Mouse (Mus musculus) heart, embryonic 15.5 days (tissue): ENCODE measurements at regions not wholly inside any gene's neighbourhood (a gene's known extent, or its start where the extent isn't known, plus 50 kb on each side); places are given as distances from the start of the nearest gene placed in this dataset.

Source experiments
- ATAC-seq: fragments of 200-750 bp; cut with Nextera tagmentation; replicated peaks from 2 replicates; pipeline ENCODE4 v1.8.0; 2017; ENCODE audit warnings: low read depth, moderate TSS enrichment; ENCODE audit not compliant: insufficient number of reproducible peaks, insufficient read depth, low FRiP score
- H3K27ac ChIP-seq: fragments of 300-500 bp; sonication (generic); 2 replicates; pipeline ENCODE4 v1.5.1; 2015; ENCODE audit warnings: mild to moderate bottlenecking, inconsistent platforms
- H3K27me3 ChIP-seq: fragments of 300-500 bp; sonication (generic); 2 replicates; pipeline ENCODE4 v1.6.1; 2015; ENCODE audit warnings: inconsistent platforms
- H3K36me3 ChIP-seq: fragments of 300-500 bp; sonication (generic); 2 replicates; pipeline ENCODE4 v1.6.1; 2015; ENCODE audit warnings: mild to moderate bottlenecking, inconsistent platforms
- H3K4me1 ChIP-seq: fragments of 300-500 bp; sonication (generic); replicated peaks from 2 replicates; pipeline ENCODE4 v1.6.1; 2015; ENCODE audit warnings: inconsistent platforms
- H3K4me2 ChIP-seq: fragments of 300-500 bp; sonication (generic); 2 replicates; pipeline ENCODE4 v1.6.1; 2015; ENCODE audit warnings: inconsistent platforms, mild to moderate bottlenecking, moderate library complexity
- H3K4me3 ChIP-seq: fragments of 300-500 bp; sonication (generic); 2 replicates; pipeline ENCODE4 v1.5.1; 2015; ENCODE audit warnings: mild to moderate bottlenecking, inconsistent platforms
- H3K9ac ChIP-seq: fragments of 300-500 bp; sonication (generic); 2 replicates; pipeline ENCODE4 v1.6.1; 2015; ENCODE audit warnings: mild to moderate bottlenecking, inconsistent platforms
- H3K9me3 ChIP-seq: fragments of 300-500 bp; sonication (generic); replicated peaks from 2 replicates; pipeline ENCODE4 v1.6.1; 2016; ENCODE audit warnings: inconsistent platforms
- WGBS: fragments of 180-500 bp; shearing (Covaris S2); methylation state at CpG from one replicate; pipeline ENCODE4 v1.1.7; 2015; ENCODE audit warnings: mixed read lengths; 5-methylcytosine and 5-hydroxymethylcytosine counted together

- WGBS: 87% methylated on average over 4 of the region's 4 CpGs
- Histone ChIP-seq H3K4me3 (no peak overlapping the region), H3K9me3 (no peaks in the 10 kb centered on the region), H3K4me1 (no peaks in the 10 kb centered on the region), H3K4me2 (no peak overlapping the region), H3K9ac (no peak overlapping the region), H3K36me3 (no peaks in the 10 kb centered on the region), H3K27me3 (no peaks in the 10 kb centered on the region; the same call in 1 of the 2 replicates), H3K27ac (no peak overlapping the region)
- ATAC-seq: no peak
Observed at GRCm38 (mm10) chr4:140358846-140359245, 112.3 kb upstream of the Igsf21 start.

GRCm38 (mm10) chr4:140358103-140358502 lies 111.5 kb upstream of the Igsf21 start:
- no peaks in the 10 kb centered on the region for H3K36me3 ChIP-seq
- H3K4me1 ChIP-seq: no peaks in the 10 kb centered on the region
- H3K4me3 ChIP-seq: no peak overlapping the region
- H3K27me3 ChIP-seq: no peaks in the 10 kb centered on the region
- no peak for ATAC-seq
- H3K9ac ChIP-seq: no peak overlapping the region
- H3K9me3 ChIP-seq: no peaks in the 10 kb centered on the region
- no peak overlapping the region for H3K4me2 ChIP-seq
- no peak overlapping the region for H3K27ac ChIP-seq
- WGBS: 9% methylated on average over 5 of the region's 5 CpGs

- no peak overlapping the region for H3K27ac ChIP-seq
- H3K27me3 ChIP-seq: no peaks in the 10 kb centered on the region
- H3K36me3 ChIP-seq: no peaks in the 10 kb centered on the region
- H3K4me1 ChIP-seq: no peaks in the 10 kb centered on the region
- 61% methylated on average over 12 of the region's 12 CpGs for WGBS
- no peaks in the 10 kb centered on the region for H3K9me3 ChIP-seq
- no peak overlapping the region for H3K9ac ChIP-seq
- H3K4me2 ChIP-seq: no peak overlapping the region
- no peak for ATAC-seq
- H3K4me3 ChIP-seq: no peak overlapping the region
Observed at GRCm38 (mm10) chr4:140355144-140355550, 108.6 kb upstream of the Igsf21 start.

GRCm38 (mm10) chr4:140348802-140349201 lies 102.2 kb upstream of the Igsf21 start:
- WGBS: 49% methylated on average over 4 of the region's 4 CpGs
- no peak for ATAC-seq

GRCm38 (mm10) chr4:140330138-140330537 lies 83.6 kb upstream of the Igsf21 start:
- no peak overlapping the region for H3K4me2 ChIP-seq
- no peaks in the 10 kb centered on the region for H3K36me3 ChIP-seq
- H3K27ac ChIP-seq: no peak overlapping the region
- no peak for ATAC-seq
- no peak overlapping the region for H3K4me3 ChIP-seq
- no peaks in the 10 kb centered on the region for H3K9me3 ChIP-seq
- 82% methylated on average over 4 of the region's 4 CpGs for WGBS
- no peak overlapping the region for H3K9ac ChIP-seq
- no peaks in the 10 kb centered on the region for H3K27me3 ChIP-seq
- H3K4me1 ChIP-seq: no peaks in the 10 kb centered on the region

More at GRCm38 (mm10) chr4:140348802-140349201, 102.2 kb upstream of the Igsf21 start:
- no peaks in the 10 kb centered on the region for H3K27me3 ChIP-seq
- H3K27ac ChIP-seq: no peak overlapping the region
- H3K4me2 ChIP-seq: no peak overlapping the region
- H3K36me3 ChIP-seq: no peaks in the 10 kb centered on the region
- no peaks in the 10 kb centered on the region for H3K4me1 ChIP-seq
- H3K9ac ChIP-seq: no peak overlapping the region
- no peaks in the 10 kb centered on the region for H3K9me3 ChIP-seq
- H3K4me3 ChIP-seq: no peak overlapping the region

- ATAC-seq: no peak
- Histone ChIP-seq H3K4me1 (no peaks in the 10 kb centered on the region), H3K9me3 (0 out of 2 replicates have a peak, but pooled peaks cover 9% of the 10 kb centered on the region), H3K9ac (no peak overlapping the region), H3K27ac (no peak overlapping the region), H3K36me3 (no peaks in the 10 kb centered on the region), H3K27me3 (no peaks in the 10 kb centered on the region), H3K4me2 (no peak overlapping the region), H3K4me3 (no peak overlapping the region)
- 25% methylated on average over 10 of the region's 10 CpGs for WGBS
Observed at GRCm38 (mm10) chr4:140326706-140327440, 80.3 kb upstream of the Igsf21 start.

- Histone ChIP-seq H3K4me3 (no peak overlapping the region), H3K4me1 (no peaks in the 10 kb centered on the region), H3K36me3 (no peaks in the 10 kb centered on the region), H3K27me3 (no peaks in the 10 kb centered on the region), H3K9me3 (0 out of 2 replicates have a peak, but pooled peaks cover 10% of the 10 kb centered on the region), H3K9ac (no peak overlapping the region), H3K4me2 (no peak overlapping the region), H3K27ac (no peak overlapping the region)
- 80% methylated on average over 7 of the region's 7 CpGs for WGBS
- ATAC-seq: no peak
Observed at GRCm38 (mm10) chr4:140325677-140326052, 79.1 kb upstream of the Igsf21 start.

GRCm38 (mm10) chr4:140324971-140325676 lies 78.5 kb upstream of the Igsf21 start:
- Histone ChIP-seq H3K9ac (no peak overlapping the region), H3K4me3 (no peak overlapping the region), H3K4me2 (no peak overlapping the region), H3K27ac (no peak overlapping the region), H3K36me3 (no peaks in the 10 kb centered on the region), H3K4me1 (no peaks in the 10 kb centered on the region), H3K9me3 (0 out of 2 replicates have a peak, but pooled peaks cover 10% of the 10 kb centered on the region), H3K27me3 (no peaks in the 10 kb centered on the region)
- 83% methylated on average over 8 of the region's 8 CpGs for WGBS
- no peak for ATAC-seq

GRCm38 (mm10) chr4:140320120-140320921 lies 73.7 kb upstream of the Igsf21 start:
- 71% methylated on average over 15 of the region's 15 CpGs for WGBS
- no peak overlapping the region for H3K4me2 ChIP-seq
- ATAC-seq: no peak
- H3K4me3 ChIP-seq: no peak overlapping the region
- H3K27ac ChIP-seq: no peak overlapping the region
- no peaks in the 10 kb centered on the region for H3K27me3 ChIP-seq
- H3K4me1 ChIP-seq: no peaks in the 10 kb centered on the region
- H3K36me3 ChIP-seq: no peaks in the 10 kb centered on the region
- H3K9me3 ChIP-seq: 0 out of 2 replicates have a peak, but pooled peaks cover 10% of the 10 kb centered on the region
- no peak overlapping the region for H3K9ac ChIP-seq

- Histone ChIP-seq H3K4me2 (no peak overlapping the region), H3K36me3 (no peaks in the 10 kb centered on the region), H3K27ac (no peak overlapping the region), H3K9me3 (no peaks in the 10 kb centered on the region), H3K4me1 (no peaks in the 10 kb centered on the region), H3K4me3 (no peak overlapping the region), H3K9ac (no peak overlapping the region), H3K27me3 (no peaks in the 10 kb centered on the region)
- ATAC-seq: no peak
- WGBS: 84% methylated on average over 16 of the region's 16 CpGs
Observed at GRCm38 (mm10) chr4:140312635-140313034, 66.1 kb upstream of the Igsf21 start.

GRCm38 (mm10) chr4:140307481-140307880 lies 60.9 kb upstream of the Igsf21 start:
- no peak overlapping the region for H3K9ac ChIP-seq
- no peak for ATAC-seq
- H3K27me3 ChIP-seq: no peaks in the 10 kb centered on the region
- H3K4me1 ChIP-seq: no peaks in the 10 kb centered on the region
- H3K4me2 ChIP-seq: no peak overlapping the region
- 80% methylated on average over 8 of the region's 8 CpGs for WGBS
- H3K36me3 ChIP-seq: no peaks in the 10 kb centered on the region
- H3K27ac ChIP-seq: no peak overlapping the region
- H3K9me3 ChIP-seq: no peaks in the 10 kb centered on the region
- H3K4me3 ChIP-seq: no peak overlapping the region
